Mouse (Mus musculus) lung, postnatal 0 days (tissue): ENCODE data around the gene Mrps34.
"Not testable (repeated sequence)": the region's sequence is repeated elsewhere in the genome, so short reads cannot be mapped to it uniquely, and the experiment has no call there.

Experiments used
- CTCF ChIP-seq: IDR thresholded peaks from 2 replicates; pipeline ENCODE4 v1.5.1; 2016; ENCODE audit warnings: antibody characterized with exemption, mild to moderate bottlenecking
- EP300 ChIP-seq: IDR thresholded peaks from 2 replicates; pipeline ENCODE4 v1.6.1; 2016; ENCODE audit warnings: antibody characterized with exemption, mild to moderate bottlenecking, control low read depth

DNA sequence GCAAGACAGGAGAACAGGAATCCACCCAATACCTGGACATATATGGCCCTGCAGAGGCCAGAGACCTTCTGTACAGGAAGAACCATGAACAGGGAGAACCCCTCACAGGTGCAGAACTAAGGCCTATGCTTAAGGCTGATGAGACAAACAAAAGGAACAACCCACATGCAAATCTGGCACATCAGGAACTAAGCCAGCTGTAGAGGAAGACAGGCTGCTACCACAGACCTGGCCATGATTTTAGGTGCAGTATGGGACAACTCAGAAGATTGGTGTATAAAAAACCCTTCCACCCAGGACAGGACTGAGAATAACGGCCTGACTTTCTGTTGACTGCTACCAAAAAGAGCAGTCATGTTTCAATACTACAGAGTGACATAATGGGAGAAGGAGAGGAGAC is 48.7 kb downstream of the Mrps34 start:
- TF ChIP-seq CTCF, EP300: not testable (repeated sequence)
